Mouse (Mus musculus): Measurements from ENCODE around the gene Cep78. TPM values are rescaled to one million over a fixed set of nuclear protein-coding genes. Genes with fewer than 3 reads are reported as not detected.
A peak's percentile ranks its signal among the peaks of the same experiment; 100 is the strongest.

The Cep78 gene
- polyA plus RNA-seq, 1 experiment from 2014 or later = 16.3 TPM

- WGBS (ENCODE audit: insufficient replicate concordance) = 71% methylated on average over 10 of the region's 10 CpGs
- H3K27ac ChIP-seq (ENCODE audit: low read depth, low read length) = no peak overlapping the region
Measured at GRCm38 (mm10) chr19:16015191-16015968, 30.6 kb upstream of the Cep78 start.

GRCm38 (mm10) chr19:16009746-16010337 is 25.1 kb upstream of the Cep78 start:
- H3K36me3 ChIP-seq (ENCODE audit: control insufficient read depth, insufficient read depth, low read length) = no peaks in the 10 kb centered on the region
- no peaks in the 10 kb centered on the region for H3K9me3 ChIP-seq (replicated peaks; ENCODE audit: control insufficient read depth, low read length)
- no peak overlapping the region for H3K4me3 ChIP-seq (ENCODE audit: low read depth, low read length)
- H3K27me3 ChIP-seq (ENCODE audit: control insufficient read depth, insufficient read depth, low read length) = no peaks in the 10 kb centered on the region
- no peak overlapping the region for H3K9ac ChIP-seq (ENCODE audit: low read depth, low read length)
- no peak overlapping the region for H3K27ac ChIP-seq (ENCODE audit: low read depth, low read length)
- no peak for ATAC-seq (replicated peaks; ENCODE audit: insufficient number of reproducible peaks, low FRiP score, low TSS enrichment)
- no peaks in the 10 kb centered on the region for H3K4me1 ChIP-seq (ENCODE audit: control insufficient read depth, insufficient read depth, low read length)
- no peak overlapping the region for H3K4me2 ChIP-seq
- WGBS (ENCODE audit: insufficient replicate concordance) = 69% methylated on average over 6 of the region's 6 CpGs

More at GRCm38 (mm10) chr19:16015191-16015968, 30.6 kb upstream of the Cep78 start:
- Histone ChIP-seq H3K4me2 (no peak overlapping the region), H3K36me3 (ENCODE audit: control insufficient read depth, insufficient read depth, low read length) (no peaks in the 10 kb centered on the region), H3K4me3 (ENCODE audit: low read depth, low read length) (no peak overlapping the region), H3K9ac (ENCODE audit: low read depth, low read length) (no peak overlapping the region), H3K4me1 (ENCODE audit: control insufficient read depth, insufficient read depth, low read length) (no peaks in the 10 kb centered on the region), H3K27me3 (ENCODE audit: control insufficient read depth, insufficient read depth, low read length) (no peaks in the 10 kb centered on the region), H3K9me3 (replicated peaks; ENCODE audit: control insufficient read depth, low read length) (no peaks in the 10 kb centered on the region)
- no peak for ATAC-seq (replicated peaks; ENCODE audit: insufficient number of reproducible peaks, low FRiP score, low TSS enrichment)

GRCm38 (mm10) chr19:16009111-16009510 is 24.3 kb upstream of the Cep78 start:
- Histone ChIP-seq H3K4me2 (no peak overlapping the region), H3K36me3 (ENCODE audit: control insufficient read depth, insufficient read depth, low read length) (no peaks in the 10 kb centered on the region), H3K27ac (ENCODE audit: low read depth, low read length) (no peak overlapping the region), H3K27me3 (ENCODE audit: control insufficient read depth, insufficient read depth, low read length) (no peaks in the 10 kb centered on the region), H3K9ac (ENCODE audit: low read depth, low read length) (no peak overlapping the region), H3K4me3 (ENCODE audit: low read depth, low read length) (no peak overlapping the region), H3K4me1 (ENCODE audit: control insufficient read depth, insufficient read depth, low read length) (no peaks in the 10 kb centered on the region), H3K9me3 (replicated peaks; ENCODE audit: control insufficient read depth, low read length) (no peaks in the 10 kb centered on the region)
- 71% methylated on average over 4 of the region's 4 CpGs for WGBS (ENCODE audit: insufficient replicate concordance)
- no peak for ATAC-seq (replicated peaks; ENCODE audit: insufficient number of reproducible peaks, low FRiP score, low TSS enrichment)

- Histone ChIP-seq H3K27ac (ENCODE audit: low read depth, low read length) (no peak overlapping the region), H3K4me3 (ENCODE audit: low read depth, low read length) (no peak overlapping the region), H3K4me1 (ENCODE audit: control insufficient read depth, insufficient read depth, low read length) (no peaks in the 10 kb centered on the region), H3K36me3 (ENCODE audit: control insufficient read depth, insufficient read depth, low read length) (no peaks in the 10 kb centered on the region), H3K4me2 (no peak overlapping the region), H3K9ac (ENCODE audit: low read depth, low read length) (no peak overlapping the region), H3K27me3 (ENCODE audit: control insufficient read depth, insufficient read depth, low read length) (no peaks in the 10 kb centered on the region), H3K9me3 (replicated peaks; ENCODE audit: control insufficient read depth, low read length) (no peaks in the 10 kb centered on the region)
- 74% methylated on average over 8 of the region's 8 CpGs for WGBS (ENCODE audit: insufficient replicate concordance)
- ATAC-seq (replicated peaks; ENCODE audit: insufficient number of reproducible peaks, low FRiP score, low TSS enrichment) = no peak
Measured at GRCm38 (mm10) chr19:16007131-16007530, 22.3 kb upstream of the Cep78 start.

GRCm38 (mm10) chr19:15998157-15998556 is 13.4 kb upstream of the Cep78 start:
- H3K4me3 ChIP-seq (ENCODE audit: low read depth, low read length) = no peak overlapping the region
- WGBS (ENCODE audit: insufficient replicate concordance) = 5% methylated on average over 3 of the region's 3 CpGs
- H3K27ac ChIP-seq (ENCODE audit: low read depth, low read length) = no peak overlapping the region

GRCm38 (mm10) chr19:15996901-15997564 is 12.2 kb upstream of the Cep78 start:
- Histone ChIP-seq H3K4me3 (ENCODE audit: low read depth, low read length) (no peak overlapping the region), H3K27ac (ENCODE audit: low read depth, low read length) (no peak overlapping the region), H3K4me2 (no peak overlapping the region), H3K27me3 (ENCODE audit: control insufficient read depth, insufficient read depth, low read length) (no peaks in the 10 kb centered on the region), H3K9me3 (replicated peaks; ENCODE audit: control insufficient read depth, low read length) (no peaks in the 10 kb centered on the region), H3K4me1 (ENCODE audit: control insufficient read depth, insufficient read depth, low read length) (0 out of 2 replicates have a peak, but pooled peaks cover 3% of the 10 kb centered on the region), H3K9ac (ENCODE audit: low read depth, low read length) (no peak overlapping the region), H3K36me3 (ENCODE audit: control insufficient read depth, insufficient read depth, low read length) (no peaks in the 10 kb centered on the region)
- no peak for ATAC-seq (replicated peaks; ENCODE audit: insufficient number of reproducible peaks, low FRiP score, low TSS enrichment)
- WGBS (ENCODE audit: insufficient replicate concordance) = 67% methylated on average over 12 of the region's 12 CpGs

More at GRCm38 (mm10) chr19:15998157-15998556, 13.4 kb upstream of the Cep78 start:
- Histone ChIP-seq H3K27me3 (ENCODE audit: control insufficient read depth, insufficient read depth, low read length) (no peaks in the 10 kb centered on the region), H3K4me2 (no peak overlapping the region), H3K4me1 (ENCODE audit: control insufficient read depth, insufficient read depth, low read length) (0 out of 2 replicates have a peak, but pooled peaks cover 3% of the 10 kb centered on the region), H3K9me3 (replicated peaks; ENCODE audit: control insufficient read depth, low read length) (no peaks in the 10 kb centered on the region), H3K9ac (ENCODE audit: low read depth, low read length) (no peak overlapping the region), H3K36me3 (ENCODE audit: control insufficient read depth, insufficient read depth, low read length) (no peaks in the 10 kb centered on the region)
- ATAC-seq (replicated peaks; ENCODE audit: insufficient number of reproducible peaks, low FRiP score, low TSS enrichment) = no peak

- Histone ChIP-seq H3K9ac (ENCODE audit: low read depth, low read length) (no peak overlapping the region), H3K4me1 (ENCODE audit: control insufficient read depth, insufficient read depth, low read length) (no peaks in the 10 kb centered on the region), H3K36me3 (ENCODE audit: control insufficient read depth, insufficient read depth, low read length) (no peaks in the 10 kb centered on the region), H3K9me3 (replicated peaks; ENCODE audit: control insufficient read depth, low read length) (no peaks in the 10 kb centered on the region), H3K4me3 (ENCODE audit: low read depth, low read length) (no peak overlapping the region), H3K27me3 (ENCODE audit: control insufficient read depth, insufficient read depth, low read length) (no peaks in the 10 kb centered on the region), H3K4me2 (no peak overlapping the region), H3K27ac (ENCODE audit: low read depth, low read length) (no peak overlapping the region)
- no peak for ATAC-seq (replicated peaks; ENCODE audit: insufficient number of reproducible peaks, low FRiP score, low TSS enrichment)
- 83% methylated on average over 1 of the region's 1 CpGs for WGBS (ENCODE audit: insufficient replicate concordance)
Measured at GRCm38 (mm10) chr19:15990102-15990501, 5.3 kb upstream of the Cep78 start.

DNA sequence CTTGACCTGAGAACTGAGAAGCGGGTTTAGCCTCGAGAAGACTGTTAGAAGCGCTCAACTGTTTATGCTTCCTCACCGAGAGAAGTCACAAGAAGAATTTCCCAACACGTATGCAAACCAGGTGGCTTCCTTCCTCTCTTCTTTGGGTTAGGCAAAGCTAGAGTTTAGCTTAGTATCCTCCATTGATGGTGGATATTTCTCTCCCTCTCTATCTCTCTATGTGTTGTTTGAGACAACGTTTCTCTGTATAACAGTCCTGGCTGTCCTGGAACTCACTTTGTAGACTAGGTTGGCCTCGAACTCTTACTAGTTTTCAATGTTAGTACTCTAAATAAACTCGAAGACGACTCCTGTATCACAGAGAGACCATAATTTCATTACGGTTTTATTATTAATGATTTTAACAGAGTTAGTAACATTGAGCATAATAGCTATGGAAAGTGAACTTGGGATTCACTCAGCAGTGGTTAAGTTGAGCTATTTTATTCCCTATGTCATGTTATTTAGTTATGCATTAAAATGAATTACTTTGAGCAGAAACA is 454 bp upstream of the Cep78 start:
- Histone ChIP-seq H3K4me1 (ENCODE audit: control insufficient read depth, insufficient read depth, low read length) (no peaks in the 10 kb centered on the region), H3K27ac (ENCODE audit: low read depth, low read length) (no peak overlapping the region), H3K9ac (ENCODE audit: low read depth, low read length) (peak overlapping the region; percentile 58), H3K27me3 (ENCODE audit: control insufficient read depth, insufficient read depth, low read length) (no peaks in the 10 kb centered on the region), H3K36me3 (ENCODE audit: control insufficient read depth, insufficient read depth, low read length) (no peaks in the 10 kb centered on the region), H3K4me2 (peak overlapping the region; percentile 90), H3K9me3 (replicated peaks; ENCODE audit: control insufficient read depth, low read length) (no peaks in the 10 kb centered on the region), H3K4me3 (ENCODE audit: low read depth, low read length) (peak overlapping the region; percentile 80)
- WGBS (ENCODE audit: insufficient replicate concordance) = 27% methylated on average over 10 of the region's 10 CpGs
- no peak for ATAC-seq (replicated peaks; ENCODE audit: insufficient number of reproducible peaks, low FRiP score, low TSS enrichment)

Measured in heart, embryonic 11.5 days (tissue).